Mouse (Mus musculus) urinary bladder, adult 18-20 months (tissue): ENCODE results near the gene Ccdc152.
"Not testable (repeated sequence)": the region's sequence is repeated elsewhere in the genome, so short reads cannot be mapped to it uniquely, and the experiment has no call there.

ENCODE experiments used
- DNase-seq, 2 experiments: peaks; one replicate each; pipeline ENCODE4 v3.0.0; 2022; ENCODE audit warnings: low spot score in 2 of 2, mixed read lengths in 2 of 2

Ccdc152 gene

DNA sequence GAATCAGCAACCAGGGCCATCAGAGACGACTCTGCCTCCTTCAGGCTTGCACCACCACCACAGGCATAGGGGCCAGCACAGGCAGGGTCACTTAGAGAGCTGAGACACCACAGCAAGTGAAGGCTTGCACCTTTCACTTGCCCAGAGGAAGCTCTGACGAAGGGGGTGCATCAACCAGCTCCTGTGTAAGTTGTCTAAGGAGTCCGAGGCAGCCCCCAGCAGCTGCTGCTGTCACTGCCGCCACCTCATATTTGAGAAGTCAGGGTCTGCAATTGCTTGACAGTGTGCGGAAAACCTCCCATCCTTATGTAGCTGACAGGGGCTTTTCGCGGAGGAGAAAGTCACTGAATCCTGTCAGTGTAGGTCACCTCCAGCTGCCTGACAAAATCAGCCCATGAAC lies 24.1 kb downstream of the Ccdc152 start:
- DNase-seq = no peak

DNA sequence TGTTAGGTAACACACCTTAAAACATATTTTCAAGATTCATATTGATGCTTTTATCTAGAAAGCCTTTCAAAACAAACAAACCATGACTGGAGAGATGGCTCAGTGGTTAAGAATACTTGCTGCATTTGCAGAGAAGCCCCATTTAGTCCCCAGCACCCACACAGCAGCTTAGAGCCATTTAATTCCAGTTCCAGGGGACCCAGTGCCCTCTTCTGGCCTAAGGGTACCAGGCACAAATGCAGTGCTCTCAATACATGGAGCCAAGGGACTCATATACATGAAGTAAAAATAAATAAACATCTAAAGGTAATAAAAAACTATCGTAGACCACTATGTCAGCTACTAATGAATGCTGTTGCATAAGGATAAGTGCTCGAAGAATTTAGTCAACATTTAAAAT lies 25.9 kb downstream of the Ccdc152 start:
- no peak for DNase-seq

- no peak for DNase-seq
Measured at GRCm38 (mm10) chr15:3273191-3273590, 30.1 kb downstream of the Ccdc152 start.

DNA sequence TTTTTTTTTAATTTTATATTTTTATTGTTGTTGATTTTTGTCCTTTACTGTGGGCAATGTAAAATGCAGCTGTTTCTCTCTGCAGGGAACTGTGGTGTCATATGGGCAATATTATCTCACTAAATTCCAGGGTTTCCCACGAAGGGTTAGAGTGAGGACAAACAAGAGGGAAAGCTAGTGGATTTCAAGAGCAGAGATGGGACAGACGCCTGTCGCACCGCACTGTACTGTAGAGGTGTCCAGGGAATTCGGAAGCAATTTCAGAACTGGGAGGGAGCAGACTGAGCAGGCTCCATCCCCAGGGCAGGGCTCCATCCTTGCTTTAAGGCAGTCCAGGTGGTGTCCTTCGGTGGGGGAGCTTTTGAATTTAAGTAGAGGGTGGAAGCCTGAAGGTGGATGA lies 32.1 kb downstream of the Ccdc152 start:
- DNase-seq = no peak

GRCm38 (mm10) chr15:3270646-3271077 lies 32.7 kb downstream of the Ccdc152 start:
- DNase-seq = peak; percentile 81 to 85

GRCm38 (mm10) chr15:3269996-3270645 lies 33.2 kb downstream of the Ccdc152 start:
- DNase-seq = no peak

DNA sequence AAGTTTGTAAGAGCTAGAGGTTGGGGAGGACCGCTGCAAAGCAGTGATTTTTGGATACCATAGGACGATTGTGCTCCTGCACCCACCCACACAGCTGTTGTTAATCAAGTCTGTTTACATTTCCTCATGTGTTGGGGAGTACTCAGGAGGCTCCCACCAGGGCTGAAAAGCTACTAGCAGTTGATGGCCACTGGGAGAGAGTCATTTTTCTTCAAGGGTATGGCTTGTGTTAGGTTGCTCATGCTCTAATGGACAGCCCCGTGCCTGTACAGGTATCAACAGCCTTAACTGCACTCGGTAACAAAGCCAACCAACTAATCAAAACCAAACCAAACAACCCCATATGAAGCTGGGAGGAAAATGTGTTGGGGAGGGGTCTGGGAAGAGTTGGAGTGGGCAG lies 33.8 kb downstream of the Ccdc152 start:
- no peak for DNase-seq

GRCm38 (mm10) chr15:3268247-3268646 lies 35.1 kb downstream of the Ccdc152 start, which contains the start of gene Selenop:
Selenop (plus strand) TSS chr15:3268547.
- DNase-seq = no peak

- no peak for DNase-seq
Measured at GRCm38 (mm10) chr15:3264828-3265227, 38.5 kb downstream of the Ccdc152 start.

- DNase-seq = no peak
Measured at GRCm38 (mm10) chr15:3264293-3264692, 39.0 kb downstream of the Ccdc152 start.

DNA sequence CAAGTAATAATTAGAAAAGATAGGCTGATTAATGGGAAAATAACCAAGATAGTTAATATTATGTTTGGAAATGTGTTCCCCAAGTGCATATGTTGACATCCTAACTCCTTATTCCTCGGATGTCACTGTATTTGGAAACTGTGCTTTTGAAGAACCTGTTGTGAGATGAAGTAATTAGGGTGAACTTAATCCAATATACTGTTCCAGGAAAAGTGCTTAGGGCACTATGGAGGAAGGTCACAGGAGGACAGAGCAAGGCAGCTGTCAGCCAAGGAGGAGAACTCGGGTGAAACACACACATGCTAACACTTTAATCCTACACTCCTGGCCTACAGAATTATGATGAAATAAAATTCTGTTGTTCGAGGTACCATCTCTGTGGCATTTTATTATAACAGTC lies 40.4 kb downstream of the Ccdc152 start:
- no peak for DNase-seq

DNA sequence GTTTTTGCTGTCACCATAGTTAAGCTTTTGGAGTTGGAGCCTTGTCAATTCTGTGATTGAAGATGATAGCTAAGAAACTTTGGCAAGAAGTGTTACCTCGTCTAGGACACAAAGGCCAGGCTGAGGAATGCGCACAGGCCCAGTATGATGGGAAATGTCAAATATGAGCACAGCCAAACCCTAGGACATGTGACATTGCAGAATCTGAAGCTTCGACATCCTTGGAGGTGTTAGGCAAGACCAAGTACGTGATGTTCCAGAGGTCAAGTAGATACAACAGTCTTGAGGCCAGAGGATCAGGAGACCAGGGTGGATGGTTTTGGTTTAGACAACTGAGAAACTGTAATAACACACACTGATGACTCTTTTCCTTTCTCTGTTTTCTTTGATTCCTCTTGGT lies 43.0 kb downstream of the Ccdc152 start:
- DNase-seq = no peak

DNA sequence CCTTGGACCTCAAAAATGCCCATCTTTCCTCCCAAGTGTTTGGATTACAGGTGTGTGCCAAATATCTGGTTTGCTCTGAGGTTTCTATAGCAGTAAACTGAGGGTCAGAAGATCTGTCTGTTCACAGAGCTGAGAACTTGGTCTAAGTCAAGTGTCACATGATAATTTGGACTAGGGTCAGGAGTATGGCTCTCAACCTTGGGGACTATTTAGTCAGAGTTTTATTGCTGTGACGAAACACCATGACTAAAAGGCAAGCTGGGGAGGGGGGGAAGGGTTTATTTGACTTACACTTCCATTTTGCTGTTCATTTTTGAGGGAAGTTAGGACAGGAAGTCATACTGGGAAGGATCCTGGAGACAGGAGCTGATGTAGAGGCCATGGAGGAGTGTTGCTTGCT lies 44.3 kb downstream of the Ccdc152 start:
- no peak for DNase-seq

- no peak for DNase-seq
Measured at GRCm38 (mm10) chr15:3251718-3252067, 51.6 kb downstream of the Ccdc152 start.

DNA sequence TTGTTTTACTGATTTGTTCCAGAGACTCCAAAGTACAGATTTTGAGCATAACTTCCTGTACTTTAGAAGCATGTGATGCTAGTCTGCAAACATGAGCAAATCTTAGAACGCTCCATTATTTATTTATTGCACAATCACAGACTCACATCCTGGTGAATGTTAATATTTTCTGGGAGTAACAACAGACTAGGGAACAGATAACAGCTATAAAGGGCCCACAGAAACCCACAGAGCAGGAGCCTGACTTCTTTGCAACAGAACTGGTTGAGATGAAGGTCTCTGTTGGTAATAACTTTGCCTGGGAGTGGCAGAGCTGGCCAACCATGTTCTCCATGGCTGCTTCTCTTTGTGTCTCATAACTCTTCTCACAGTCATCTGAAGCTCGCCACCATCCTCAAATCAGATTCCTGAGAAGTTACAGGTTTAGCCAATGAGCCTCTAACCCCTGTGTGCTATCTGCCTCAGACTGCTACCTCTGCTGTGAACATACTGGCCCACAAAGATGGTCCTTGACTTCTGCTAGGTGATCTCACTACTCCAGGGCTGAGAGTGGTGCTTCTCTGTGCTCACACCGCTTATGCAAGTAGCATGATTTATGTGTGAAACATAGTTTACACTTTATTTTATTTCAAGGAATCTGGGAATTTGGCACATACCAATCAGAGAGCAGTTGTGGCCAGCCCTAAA lies 52.2 kb downstream of the Ccdc152 start:
- no peak for DNase-seq

- DNase-seq = no peak
Measured at GRCm38 (mm10) chr15:3250620-3251019, 52.7 kb downstream of the Ccdc152 start.

GRCm38 (mm10) chr15:3245036-3245435 lies 58.3 kb downstream of the Ccdc152 start:
- not testable (repeated sequence) for DNase-seq

DNA sequence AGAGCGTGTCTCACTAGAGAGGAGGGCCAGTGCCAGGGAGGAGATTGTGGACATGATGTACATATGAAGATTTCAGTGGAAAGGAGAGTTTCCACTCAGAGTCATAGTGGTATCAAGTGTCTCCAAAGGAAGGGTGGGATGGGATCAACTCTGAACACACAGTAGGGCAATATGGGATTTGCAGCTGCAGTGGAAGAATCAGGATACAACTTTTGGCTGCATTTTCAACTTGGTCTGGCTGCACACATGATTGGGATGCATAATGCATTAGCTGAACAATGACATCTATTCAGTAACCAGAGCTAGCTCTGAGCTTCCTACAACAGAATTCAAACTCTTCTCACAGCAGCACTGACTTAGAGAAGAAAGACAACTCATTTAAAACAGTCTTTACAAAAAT lies 65.4 kb downstream of the Ccdc152 start:
- DNase-seq = no peak

GRCm38 (mm10) chr15:3236338-3236737 lies 67.0 kb downstream of the Ccdc152 start:
- no peak for DNase-seq

- no peak for DNase-seq
Measured at GRCm38 (mm10) chr15:3233837-3234551, 69.3 kb downstream of the Ccdc152 start.

DNA sequence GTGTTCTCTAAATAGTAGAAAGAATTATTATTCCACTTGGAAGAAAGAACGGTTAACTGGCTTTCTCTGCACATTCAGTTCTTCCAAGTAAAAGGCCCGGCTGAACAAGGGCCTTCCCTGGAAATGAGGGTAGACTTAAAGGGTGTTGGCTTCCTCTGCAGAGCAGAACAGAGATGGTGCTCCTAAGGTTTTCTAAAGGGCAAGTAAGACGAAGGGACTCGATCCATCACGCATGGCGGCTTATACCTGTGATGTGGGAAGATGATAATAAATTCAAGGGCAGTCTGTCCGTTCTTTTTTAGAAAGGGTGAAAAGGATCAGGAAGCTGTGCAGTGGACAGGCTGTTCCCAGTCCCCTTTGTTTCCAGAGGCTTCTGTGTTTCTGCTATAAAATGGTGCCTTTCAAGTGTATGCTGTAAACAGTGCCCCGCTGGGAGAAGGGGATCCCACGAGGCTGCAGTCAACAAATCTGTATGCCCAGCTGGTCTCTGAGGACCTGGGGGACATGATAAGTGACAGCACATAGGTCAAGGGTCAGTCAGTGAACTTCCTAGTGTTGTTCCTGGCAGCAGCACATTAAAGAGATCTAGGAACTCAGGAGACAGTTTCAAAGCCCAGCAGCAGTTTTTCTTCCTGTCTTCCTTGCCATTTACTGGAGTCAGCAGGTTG lies 71.0 kb downstream of the Ccdc152 start:
- DNase-seq = no peak

- DNase-seq = no peak
Measured at GRCm38 (mm10) chr15:3231004-3231403, 72.3 kb downstream of the Ccdc152 start.
